Mouse (Mus musculus): ENCODE measurements at regions not wholly inside any gene's neighbourhood (a gene's known extent, or its start where the extent isn't known, plus 50 kb on each side); places are given as distances from the start of the nearest gene placed in this dataset.
A peak's percentile ranks its signal among the peaks of the same experiment; 100 is the strongest.
"Not testable (repeated sequence)": the region's sequence is repeated elsewhere in the genome, so short reads cannot be mapped to it uniquely, and the experiment has no call there.

GRCm38 (mm10) chr9:8731141-8731540 is 168.5 kb upstream of the Pgr start:
- no peak for DNase-seq

- no peak for DNase-seq
Measured at GRCm38 (mm10) chr9:8733485-8733884, 166.1 kb upstream of the Pgr start.

GRCm38 (mm10) chr9:8740190-8740589 is 159.4 kb upstream of the Pgr start:
- no peak for DNase-seq

- DNase-seq = no peak
Measured at GRCm38 (mm10) chr9:8749878-8750277, 149.8 kb upstream of the Pgr start.

GRCm38 (mm10) chr9:8760876-8761275 is 138.8 kb upstream of the Pgr start:
- DNase-seq = no peak

- not testable (repeated sequence) for DNase-seq
Measured at GRCm38 (mm10) chr9:8769398-8769797, 130.2 kb upstream of the Pgr start.

- DNase-seq = no peak
Measured at GRCm38 (mm10) chr9:8769996-8770395, 129.6 kb upstream of the Pgr start.

- not testable (repeated sequence) for DNase-seq
Measured at GRCm38 (mm10) chr9:8781336-8781735, 118.3 kb upstream of the Pgr start.

- no peak for DNase-seq
Measured at GRCm38 (mm10) chr9:8814236-8814635, 85.4 kb upstream of the Pgr start.

GRCm38 (mm10) chr9:8823719-8824371 is 75.8 kb upstream of the Pgr start:
- DNase-seq = no peak

GRCm38 (mm10) chr9:8832150-8832549 is 67.5 kb upstream of the Pgr start:
- DNase-seq = peak; percentile 59

GRCm38 (mm10) chr9:8837073-8837472 is 62.6 kb upstream of the Pgr start:
- no peak for DNase-seq

GRCm38 (mm10) chr9:8838356-8838755 is 61.3 kb upstream of the Pgr start:
- no peak for DNase-seq

GRCm38 (mm10) chr9:8838891-8839290 is 60.7 kb upstream of the Pgr start:
- DNase-seq = no peak

All from lung, postnatal 14 days (tissue).